Mouse (Mus musculus) MEL (cell line): ENCODE measurements around the gene Cyb5b.

Experiments used
- CHD1 ChIP-seq: IDR thresholded peaks from 2 replicates; pipeline ENCODE4 v1.6.1; 2012; ENCODE audit warnings: low read depth, mild to moderate bottlenecking, inconsistent platforms, low read length, improper control_type of control experiment
- CTCF ChIP-seq, 3 experiments: IDR thresholded peaks in 2 of 3; conservative IDR thresholded peaks in 1 of 3; 2 replicates each; pipeline ENCODE4 v1.5.1; 2011 to 2012; ENCODE audit warnings: low read length in 3 of 3, low read depth in 2 of 3, mild to moderate bottlenecking in 2 of 3, improper control_type of control experiment in 1 of 3, inconsistent platforms in 1 of 3, mixed read lengths in 1 of 3, moderate library complexity in 1 of 3; ENCODE audit not compliant: control insufficient read depth in 1 of 3, insufficient read depth in 1 of 3, poor library complexity in 1 of 3, severe bottlenecking in 1 of 3
- KAT2A ChIP-seq: conservative IDR thresholded peaks from 2 replicates; pipeline ENCODE4 v1.6.1; 2012; ENCODE audit warnings: low read depth, low read length, improper control_type of control experiment, inconsistent platforms
- MAX ChIP-seq: IDR thresholded peaks from 2 replicates; pipeline ENCODE4 v1.6.1; 2011; ENCODE audit warnings: low read length, improper control_type of control experiment
- NRF1 ChIP-seq: IDR thresholded peaks from 2 replicates; pipeline ENCODE4 v1.6.1; 2014; ENCODE audit warnings: low read depth, mild to moderate bottlenecking, inconsistent platforms, low read length, improper control_type of control experiment, moderate library complexity; ENCODE audit not compliant: poor library complexity, insufficient read depth, severe bottlenecking
- USF1 ChIP-seq: IDR thresholded peaks from 2 replicates; pipeline ENCODE4 v1.6.1; 2014; ENCODE audit warnings: low read depth, mild to moderate bottlenecking, inconsistent platforms, low read length, improper control_type of control experiment, moderate library complexity

DNA sequence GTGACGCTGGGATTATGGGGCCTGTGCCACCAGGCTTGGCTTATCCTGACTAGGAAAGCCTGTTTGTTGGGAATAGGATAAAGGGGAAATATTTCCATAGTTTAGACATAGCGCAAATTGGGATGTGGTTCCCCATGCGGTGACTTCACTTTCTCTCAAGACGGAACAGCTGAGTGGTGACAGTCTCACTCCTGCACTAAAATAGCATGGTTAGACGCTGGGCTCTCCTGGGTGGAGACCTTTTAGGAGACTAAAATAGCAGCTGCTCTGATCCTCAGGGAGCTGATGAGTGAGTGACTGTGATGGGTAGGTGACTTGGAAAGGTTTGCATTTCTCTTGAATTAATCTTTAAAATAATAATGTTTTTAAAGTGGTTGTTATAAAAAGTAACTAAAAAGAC, 17.4 kb downstream of the Cyb5b start:
- TF ChIP-seq CHD1 (no peak), NRF1 (no peak), USF1 (no peak), CTCF (IDR thresholded peaks at IDR 0.05 in 2 of 3, conservative IDR thresholded peaks at IDR 0.05 in 1 of 3; ENCODE audit: control insufficient read depth in 1 of 3, insufficient read depth in 1 of 3, low read depth in 2 of 3, low read length in 3 of 3, poor library complexity in 1 of 3, severe bottlenecking in 1 of 3) (no peak), KAT2A (no peak), MAX (no peak)
